Mouse (Mus musculus) layer of hippocampus, postnatal 10 days (tissue): Measurements from ENCODE around the gene Dlg1. TPM values are rescaled to one million over a fixed set of nuclear protein-coding genes. Genes with fewer than 3 reads are reported as not detected.
A peak's percentile ranks its signal among the peaks of the same experiment; 100 is the strongest.
"Not testable (repeated sequence)": the region's sequence is repeated elsewhere in the genome, so short reads cannot be mapped to it uniquely, and the experiment has no call there.

ENCODE experiments used
- DNase-seq, 2 experiments: peaks; one replicate each; pipeline ENCODE4 v3.0.0; 2021; ENCODE audit warnings: low spot score in 2 of 2
- total RNA-seq, 2 experiments: library from RNA; stranded (reverse); gene quantifications; 2 replicates each; pipeline ENCODE4 v1.2.3; 2021

Dlg1 gene
- total RNA-seq, 2 experiments from 2014 or later, result 49.9 to 59.7 TPM

GRCm38 (mm10) chr16:31730971-31731370, 67.7 kb downstream of the Dlg1 start:
- not testable (repeated sequence) for DNase-seq

- no peak for DNase-seq
Measured at GRCm38 (mm10) chr16:31737081-31737480, 73.8 kb downstream of the Dlg1 start.

- no peak for DNase-seq
Measured at GRCm38 (mm10) chr16:31737761-31738160, 74.5 kb downstream of the Dlg1 start.

- peak; percentile 20 to 35 for DNase-seq
Measured at GRCm38 (mm10) chr16:31740271-31740670, 77.0 kb downstream of the Dlg1 start.

GRCm38 (mm10) chr16:31740704-31741103, 77.5 kb downstream of the Dlg1 start:
- DNase-seq, result no peak

- peak in 1 of 2 experiments; percentile 38 for DNase-seq
Measured at GRCm38 (mm10) chr16:31750526-31750925, 87.3 kb downstream of the Dlg1 start.

- DNase-seq, result peak; percentile 54 to 59
Measured at GRCm38 (mm10) chr16:31754172-31755025, 91.2 kb downstream of the Dlg1 start.

- no peak for DNase-seq
Measured at GRCm38 (mm10) chr16:31755053-31755452, 91.8 kb downstream of the Dlg1 start.

GRCm38 (mm10) chr16:31756436-31756835, 93.2 kb downstream of the Dlg1 start:
- no peak for DNase-seq

- DNase-seq, result no peak
Measured at GRCm38 (mm10) chr16:31757606-31758005, 94.4 kb downstream of the Dlg1 start.

- no peak for DNase-seq
Measured at GRCm38 (mm10) chr16:31759416-31759815, 96.2 kb downstream of the Dlg1 start.

GRCm38 (mm10) chr16:31766298-31766697, 103.1 kb downstream of the Dlg1 start:
- DNase-seq, result no peak

- no peak for DNase-seq
Measured at GRCm38 (mm10) chr16:31766715-31767114, 103.5 kb downstream of the Dlg1 start.

GRCm38 (mm10) chr16:31775924-31776323, 112.7 kb downstream of the Dlg1 start:
- no peak for DNase-seq

GRCm38 (mm10) chr16:31781015-31781414, 117.8 kb downstream of the Dlg1 start:
- no peak for DNase-seq

- DNase-seq, result no peak
Measured at GRCm38 (mm10) chr16:31790056-31790455, 126.8 kb downstream of the Dlg1 start.

GRCm38 (mm10) chr16:31803644-31804043, 140.4 kb downstream of the Dlg1 start:
- DNase-seq, result no peak

- DNase-seq, result no peak
Measured at GRCm38 (mm10) chr16:31826049-31826448, 162.8 kb downstream of the Dlg1 start.

- DNase-seq, result no peak
Measured at GRCm38 (mm10) chr16:31830726-31831125, 167.5 kb downstream of the Dlg1 start.

GRCm38 (mm10) chr16:31832630-31833422, 169.6 kb downstream of the Dlg1 start:
- DNase-seq, result no peak

GRCm38 (mm10) chr16:31834011-31834584, 170.9 kb downstream of the Dlg1 start:
- no peak for DNase-seq
